Mouse (Mus musculus) adrenal gland, postnatal 14 days (tissue): ENCODE data around the gene Pla2g15. TPM values are rescaled to one million over a fixed set of nuclear protein-coding genes. Genes with fewer than 3 reads are reported as not detected.
"Not testable (repeated sequence)": the region's sequence is repeated elsewhere in the genome, so short reads cannot be mapped to it uniquely, and the experiment has no call there.

Experiments
- DNase-seq: peaks from one replicate; pipeline ENCODE4 v3.0.0; 2021; ENCODE audit warnings: mixed read lengths
- total RNA-seq: library from RNA; stranded (reverse); gene quantifications from 2 replicates; pipeline ENCODE4 v1.2.3, GENCODE M21; 2021

The Pla2g15 gene
- total RNA-seq, 1 experiment from 2014 or later = 13.5 TPM

- DNase-seq = peak; percentile 55
Measured at GRCm38 (mm10) chr8:106169017-106169933, 19.1 kb downstream of the Pla2g15 start.

- no peak for DNase-seq
Measured at GRCm38 (mm10) chr8:106169934-106170480, 19.8 kb downstream of the Pla2g15 start.

- DNase-seq = no peak
Measured at GRCm38 (mm10) chr8:106173566-106173965, 23.4 kb downstream of the Pla2g15 start.

GRCm38 (mm10) chr8:106176891-106177290 is 26.7 kb downstream of the Pla2g15 start:
- DNase-seq = no peak

GRCm38 (mm10) chr8:106177594-106177993 is 27.4 kb downstream of the Pla2g15 start:
- no peak for DNase-seq

- no peak for DNase-seq
Measured at GRCm38 (mm10) chr8:106178428-106178827, 28.2 kb downstream of the Pla2g15 start.

GRCm38 (mm10) chr8:106185628-106186270 is 35.5 kb downstream of the Pla2g15 start:
- peak; percentile 44 for DNase-seq

- no peak for DNase-seq
Measured at GRCm38 (mm10) chr8:106186394-106186793, 36.2 kb downstream of the Pla2g15 start.

GRCm38 (mm10) chr8:106189162-106189561 is 39.0 kb downstream of the Pla2g15 start:
- DNase-seq = no peak

GRCm38 (mm10) chr8:106191639-106192038 is 41.4 kb downstream of the Pla2g15 start:
- no peak for DNase-seq

- DNase-seq = peak; percentile 17
Measured at GRCm38 (mm10) chr8:106193162-106193561, 43.0 kb downstream of the Pla2g15 start.

GRCm38 (mm10) chr8:106194062-106194461 is 43.9 kb downstream of the Pla2g15 start:
- no peak for DNase-seq

GRCm38 (mm10) chr8:106198741-106199140 is 48.5 kb downstream of the Pla2g15 start:
- peak; percentile 72 for DNase-seq

- DNase-seq = not testable (repeated sequence)
Measured at GRCm38 (mm10) chr8:106199596-106199995, 49.4 kb downstream of the Pla2g15 start.

GRCm38 (mm10) chr8:106210035-106210731 is 60.0 kb downstream of the Pla2g15 start:
- peak; percentile 29 for DNase-seq

GRCm38 (mm10) chr8:106210821-106211345 is 60.7 kb downstream of the Pla2g15 start, which contains the start of the genes Slc7a6os and Prmt7:
TSS of gene Slc7a6os (minus strand) at chr8:106210935.
TSS of gene Prmt7 (plus strand) at chr8:106210936.
- peak; percentile 98 for DNase-seq

GRCm38 (mm10) chr8:106211421-106211820 is 61.2 kb downstream of the Pla2g15 start:
- no peak for DNase-seq

- DNase-seq = no peak
Measured at GRCm38 (mm10) chr8:106213959-106214358, 63.8 kb downstream of the Pla2g15 start.
